Mouse (Mus musculus): ENCODE data around the gene Gm27021. TPM values are rescaled to one million over a fixed set of nuclear protein-coding genes. Genes with fewer than 3 reads are reported as not detected.
A peak's percentile ranks its signal among the peaks of the same experiment; 100 is the strongest.

The Gm27021 gene
- polyA plus RNA-seq, 1 experiment from 2014 or later = 5.5 TPM

GRCm38 (mm10) chr8:120631441-120632375 lies 36.2 kb downstream of the Gm27021 start:
- H3K9me3 ChIP-seq = no peaks in the 10 kb centered on the region
- no peak for ATAC-seq (ENCODE audit: low read depth)
- no peaks in the 10 kb centered on the region for H3K36me3 ChIP-seq
- H3K4me1 ChIP-seq (replicated peaks) = peaks cover 19% of the 10 kb centered on the region
- 76% methylated on average over 21 of the region's 21 CpGs for WGBS
- no peak overlapping the region for H3K4me2 ChIP-seq
- H3K27ac ChIP-seq (replicated peaks) = no peak overlapping the region
- peaks cover 42% of the 10 kb centered on the region for H3K27me3 ChIP-seq
- H3K4me3 ChIP-seq = no peak overlapping the region
- H3K9ac ChIP-seq = no peak overlapping the region

- H3K9ac ChIP-seq = no peak overlapping the region
- peaks cover 35% of the 10 kb centered on the region for H3K27me3 ChIP-seq
- no peaks in the 10 kb centered on the region for H3K9me3 ChIP-seq
- no peak for ATAC-seq (ENCODE audit: low read depth)
- H3K36me3 ChIP-seq = no peaks in the 10 kb centered on the region
- H3K4me3 ChIP-seq = no peak overlapping the region
- no peak overlapping the region for H3K4me2 ChIP-seq
- WGBS = 35% methylated on average over 6 of the region's 6 CpGs
- peaks cover 19% of the 10 kb centered on the region for H3K4me1 ChIP-seq (replicated peaks)
- no peak overlapping the region for H3K27ac ChIP-seq (replicated peaks)
These were observed 37.0 kb downstream of the Gm27021 start for GRCm38 (mm10) chr8:120630848-120631247.

GRCm38 (mm10) chr8:120630031-120630430 lies 37.8 kb downstream of the Gm27021 start:
- peaks cover 19% of the 10 kb centered on the region for H3K4me1 ChIP-seq (replicated peaks)
- no peak for ATAC-seq (ENCODE audit: low read depth)
- H3K4me3 ChIP-seq = no peak overlapping the region
- H3K27ac ChIP-seq (replicated peaks) = no peak overlapping the region
- no peak overlapping the region for H3K4me2 ChIP-seq
- H3K9ac ChIP-seq = no peak overlapping the region
- H3K36me3 ChIP-seq = no peaks in the 10 kb centered on the region
- 56% methylated on average over 5 of the region's 5 CpGs for WGBS
- H3K9me3 ChIP-seq = no peaks in the 10 kb centered on the region
- H3K27me3 ChIP-seq = peaks cover 29% of the 10 kb centered on the region

GRCm38 (mm10) chr8:120627298-120627697 lies 40.6 kb downstream of the Gm27021 start:
- no peak for ATAC-seq (ENCODE audit: low read depth)
- Histone ChIP-seq H3K4me3 (no peak overlapping the region), H3K36me3 (no peaks in the 10 kb centered on the region), H3K27me3 (0 out of 2 replicates have a peak, but pooled peaks cover 1% of the 10 kb centered on the region), H3K4me2 (no peak overlapping the region), H3K4me1 (replicated peaks) (0 out of 2 replicates have a peak, but pooled peaks cover 9% of the 10 kb centered on the region), H3K9ac (no peak overlapping the region), H3K27ac (replicated peaks) (no peak overlapping the region), H3K9me3 (no peaks in the 10 kb centered on the region)
- WGBS = 73% methylated on average over 5 of the region's 5 CpGs

GRCm38 (mm10) chr8:120626461-120626860 lies 41.4 kb downstream of the Gm27021 start:
- H3K9ac ChIP-seq = no peak overlapping the region
- H3K4me1 ChIP-seq (replicated peaks) = peaks cover 17% of the 10 kb centered on the region; the same call in 1 of the 2 replicates
- no peak overlapping the region for H3K27ac ChIP-seq (replicated peaks)
- no peaks in the 10 kb centered on the region for H3K27me3 ChIP-seq
- no peaks in the 10 kb centered on the region for H3K36me3 ChIP-seq
- no peaks in the 10 kb centered on the region for H3K9me3 ChIP-seq
- WGBS = 63% methylated on average over 11 of the region's 11 CpGs
- ATAC-seq (ENCODE audit: low read depth) = no peak
- no peak overlapping the region for H3K4me2 ChIP-seq
- H3K4me3 ChIP-seq = no peak overlapping the region

- no peak for ATAC-seq (ENCODE audit: low read depth)
- Histone ChIP-seq H3K9me3 (no peaks in the 10 kb centered on the region), H3K27me3 (no peaks in the 10 kb centered on the region), H3K9ac (no peak overlapping the region), H3K27ac (replicated peaks) (no peak overlapping the region), H3K36me3 (no peaks in the 10 kb centered on the region), H3K4me2 (no peak overlapping the region), H3K4me1 (replicated peaks) (peaks cover 20% of the 10 kb centered on the region; the same call in 1 of the 2 replicates), H3K4me3 (no peak overlapping the region)
- WGBS = 36% methylated on average over 2 of the region's 2 CpGs
These were observed 44.3 kb downstream of the Gm27021 start for GRCm38 (mm10) chr8:120623608-120624007.

GRCm38 (mm10) chr8:120622161-120622560 lies 45.7 kb downstream of the Gm27021 start:
- no peak overlapping the region for H3K4me2 ChIP-seq
- H3K36me3 ChIP-seq = no peaks in the 10 kb centered on the region
- no peak for ATAC-seq (ENCODE audit: low read depth)
- no peaks in the 10 kb centered on the region for H3K27me3 ChIP-seq
- H3K4me3 ChIP-seq = no peak overlapping the region
- no peaks in the 10 kb centered on the region for H3K9me3 ChIP-seq
- peaks cover 33% of the 10 kb centered on the region for H3K4me1 ChIP-seq (replicated peaks)
- no peak overlapping the region for H3K9ac ChIP-seq
- no peak overlapping the region for H3K27ac ChIP-seq (replicated peaks)
- WGBS = 70% methylated on average over 14 of the region's 14 CpGs

- Histone ChIP-seq H3K27me3 (no peaks in the 10 kb centered on the region), H3K9ac (no peak overlapping the region), H3K27ac (replicated peaks) (no peak overlapping the region), H3K9me3 (no peaks in the 10 kb centered on the region), H3K4me2 (no peak overlapping the region), H3K4me1 (replicated peaks) (peaks cover 45% of the 10 kb centered on the region), H3K36me3 (no peaks in the 10 kb centered on the region), H3K4me3 (no peak overlapping the region)
- WGBS = 57% methylated on average over 7 of the region's 7 CpGs
- no peak for ATAC-seq (ENCODE audit: low read depth)
These were observed 47.4 kb downstream of the Gm27021 start for GRCm38 (mm10) chr8:120620441-120620840.

- H3K9me3 ChIP-seq = no peaks in the 10 kb centered on the region
- H3K27me3 ChIP-seq = no peaks in the 10 kb centered on the region
- WGBS = 81% methylated on average over 11 of the region's 11 CpGs
- H3K27ac ChIP-seq (replicated peaks) = 0 out of 2 replicates have a peak overlapping the region, but pooled peaks have one; percentile 3
- no peak for ATAC-seq (ENCODE audit: low read depth)
- peaks cover 43% of the 10 kb centered on the region for H3K4me1 ChIP-seq (replicated peaks)
- H3K4me3 ChIP-seq = no peak overlapping the region
- no peaks in the 10 kb centered on the region for H3K36me3 ChIP-seq
- H3K9ac ChIP-seq = 0 out of 2 replicates have a peak overlapping the region, but pooled peaks have one; percentile 31
- no peak overlapping the region for H3K4me2 ChIP-seq
These were observed 48.4 kb downstream of the Gm27021 start for GRCm38 (mm10) chr8:120619235-120620180.

- no peaks in the 10 kb centered on the region for H3K36me3 ChIP-seq
- H3K9ac ChIP-seq = 0 out of 2 replicates have a peak overlapping the region, but pooled peaks have one; percentile 9
- H3K4me2 ChIP-seq = 0 out of 2 replicates have a peak overlapping the region, but pooled peaks have one; percentile 13
- no peak overlapping the region for H3K4me3 ChIP-seq
- peak; percentile 25; the same call in 1 of the 2 replicates for ATAC-seq (ENCODE audit: low read depth)
- no peaks in the 10 kb centered on the region for H3K27me3 ChIP-seq
- H3K4me1 ChIP-seq (replicated peaks) = peaks cover 37% of the 10 kb centered on the region
- 0 out of 2 replicates have a peak overlapping the region, but pooled peaks have one; percentile 35 for H3K27ac ChIP-seq (replicated peaks)
- no peaks in the 10 kb centered on the region for H3K9me3 ChIP-seq
- WGBS = 0% methylated on average over 6 of the region's 6 CpGs
These were observed 49.8 kb downstream of the Gm27021 start for GRCm38 (mm10) chr8:120618110-120618509.

- Histone ChIP-seq H3K4me2 (no peak overlapping the region), H3K27ac (replicated peaks) (peak overlapping the region; percentile 76), H3K27me3 (no peaks in the 10 kb centered on the region), H3K4me3 (no peak overlapping the region), H3K9ac (0 out of 2 replicates have a peak overlapping the region, but pooled peaks have one; percentile 45), H3K9me3 (no peaks in the 10 kb centered on the region), H3K36me3 (no peaks in the 10 kb centered on the region), H3K4me1 (replicated peaks) (peaks cover 33% of the 10 kb centered on the region)
- ATAC-seq (ENCODE audit: low read depth) = peak; percentile 69
- WGBS = 31% methylated on average over 7 of the region's 8 CpGs
These were observed 50.9 kb downstream of the Gm27021 start for GRCm38 (mm10) chr8:120616663-120617626.
